Mouse (Mus musculus) C2C12 (cell line): ENCODE data around the gene Tyro3.

Source experiments
- CEBPB ChIP-seq: IDR thresholded peaks from one replicate; pipeline ENCODE4 v1.6.1; 2011; ENCODE audit warnings: low read depth, mild to moderate bottlenecking, control low read depth, moderate library complexity
- CTCF ChIP-seq: IDR thresholded peaks from one replicate; pipeline ENCODE4 v1.5.1; 2011; ENCODE audit not compliant: control insufficient read depth, insufficient read depth, insufficient read length
- FOSL1 ChIP-seq: IDR thresholded peaks from one replicate; pipeline ENCODE4 v1.8.0; 2011; ENCODE audit warnings: mild to moderate bottlenecking, low read length; ENCODE audit not compliant: poor library complexity, insufficient read depth, severe bottlenecking
- MAX ChIP-seq: IDR thresholded peaks from one replicate; pipeline ENCODE4 v1.6.1; 2011; ENCODE audit warnings: mild to moderate bottlenecking, control low read depth
- MYOD1 ChIP-seq: IDR thresholded peaks from one replicate; pipeline ENCODE4 v1.6.1; 2011; ENCODE audit warnings: low read depth; ENCODE audit not compliant: control insufficient read depth, insufficient read length
- MYOG ChIP-seq: IDR thresholded peaks from one replicate; pipeline ENCODE4 v1.6.1; 2011; ENCODE audit not compliant: control insufficient read depth, insufficient read length; ENCODE audit errors: extremely low read depth
- USF1 ChIP-seq: IDR thresholded peaks from one replicate; pipeline ENCODE4 v1.6.1; 2011; ENCODE audit warnings: low read depth, mild to moderate bottlenecking, control low read depth, moderate library complexity

DNA sequence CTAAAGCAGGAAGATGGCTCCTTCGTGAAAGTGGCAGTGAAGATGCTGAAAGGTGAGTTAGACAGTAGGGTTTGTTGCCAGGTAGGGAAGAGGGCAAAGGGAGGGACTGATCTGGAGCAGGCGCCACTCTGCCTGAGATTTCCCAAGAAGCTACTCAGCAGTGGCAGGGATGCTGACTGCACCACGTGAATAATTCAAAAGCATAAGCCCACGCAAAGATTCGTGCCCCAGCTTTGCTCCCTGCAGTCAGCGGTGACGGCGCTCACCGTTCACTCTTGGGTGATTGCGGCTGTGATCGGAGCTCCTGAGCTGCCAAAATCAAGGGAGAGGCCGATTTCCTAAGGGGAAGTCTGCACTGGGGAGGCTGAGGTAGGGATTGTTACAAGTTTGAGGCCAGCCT is 13.4 kb downstream of the Tyro3 start:
- TF ChIP-seq CTCF (no peak), MYOG (no peak), FOSL1 (no peak), MYOD1 (no peak), USF1 (no peak), MAX (no peak), CEBPB (no peak)
